ENCODE assay signal across 20 mouse cellular contexts in the genomic region with DNA sequence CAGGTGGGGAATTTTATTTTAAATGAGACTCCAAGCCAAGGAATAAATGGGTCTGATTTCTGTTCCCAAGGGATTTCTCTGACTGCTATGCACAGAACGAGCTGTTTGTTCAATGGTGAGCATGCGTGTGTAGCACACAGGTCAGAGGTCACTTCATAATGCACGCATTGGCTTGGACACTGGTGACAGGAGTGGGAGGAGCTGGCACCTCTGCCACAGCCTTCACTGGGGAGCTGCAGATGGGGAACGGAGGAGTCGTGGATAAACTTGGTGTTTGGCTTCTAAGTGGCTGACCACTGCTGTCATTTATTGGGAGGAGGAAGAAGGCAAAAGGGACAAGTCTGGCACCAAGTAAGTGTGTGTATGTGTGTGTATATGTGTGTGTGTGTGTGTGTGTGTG.
DNase-seq lines count a peak whose midpoint lies in the region; ATAC-seq lines count a peak whose summit lies in the region.
"Had no signal": no experiment of that assay in that cellular context is flagged by ENCODE, and none has a peak within 500 bp of the region (broad histone marks: within the 10 kb centered on the region; RNA-seq: fewer than 3 reads in every experiment).

No protein-coding gene starts in this region.

- H3K36me3 ChIP-seq in hindbrain, embryonic 10.5 days, result no peaks in the 10 kb centered on the region
- H3K36me3 ChIP-seq in hindbrain, embryonic 11.5 days (ENCODE audit: control insufficient read depth, insufficient read depth, low read length), result no peaks in the 10 kb centered on the region
- no peaks in the 10 kb centered on the region for H3K36me3 ChIP-seq in embryonic facial prominence, embryonic 10.5 days (replicated peaks)
- H3K36me3 ChIP-seq in embryonic facial prominence, embryonic 13.5 days, result peaks cover 4% of the 10 kb centered on the region; the same call in 1 of the 2 replicates
- no peaks in the 10 kb centered on the region for H3K36me3 ChIP-seq in limb, embryonic 12.5 days
- H3K36me3 ChIP-seq: liver, embryonic 15.5 days; neural tube, embryonic 15.5 days had no signal

- no peak for ATAC-seq in hindbrain, embryonic 11.5 days (ENCODE audit: low FRiP score)
- ATAC-seq in embryonic facial prominence, embryonic 13.5 days (ENCODE audit: insufficient number of reproducible peaks, insufficient read depth, low FRiP score, low TSS enrichment, low read depth), result peak; percentile 33; the same call in 1 of the 2 replicates
- ATAC-seq in limb, embryonic 12.5 days (ENCODE audit: insufficient number of reproducible peaks, insufficient read depth, low FRiP score, low TSS enrichment, low read depth), result no peak; the same call in 1 of the 2 replicates
- ATAC-seq: forebrain, embryonic 13.5 days; hindbrain, embryonic 16.5 days; midbrain, embryonic 16.5 days had no signal

- H3K9ac ChIP-seq in hindbrain, embryonic 11.5 days (ENCODE audit: low read depth, low read length), result no peak overlapping the region
- no peak overlapping the region for H3K9ac ChIP-seq in embryonic facial prominence, embryonic 13.5 days
- H3K9ac ChIP-seq in limb, embryonic 12.5 days (replicated peaks), result no peak overlapping the region
- H3K9ac ChIP-seq: forebrain, embryonic 13.5 days; liver, embryonic 15.5 days; neural tube, embryonic 15.5 days had no signal

- H3K4me1 ChIP-seq in hindbrain, embryonic 10.5 days (replicated peaks), result peaks cover 28% of the 10 kb centered on the region
- H3K4me1 ChIP-seq in hindbrain, embryonic 11.5 days (replicated peaks; ENCODE audit: control insufficient read depth, insufficient read depth, low read length), result no peaks in the 10 kb centered on the region
- peaks cover 58% of the 10 kb centered on the region for H3K4me1 ChIP-seq in embryonic facial prominence, embryonic 10.5 days
- H3K4me1 ChIP-seq in embryonic facial prominence, embryonic 13.5 days, result peaks cover 50% of the 10 kb centered on the region
- H3K4me1 ChIP-seq in limb, embryonic 12.5 days (replicated peaks), result peaks cover 59% of the 10 kb centered on the region
- H3K4me1 ChIP-seq: liver, embryonic 15.5 days; neural tube, embryonic 15.5 days had no signal

- no peak overlapping the region for H3K4me2 ChIP-seq in hindbrain, embryonic 11.5 days (replicated peaks; ENCODE audit: low read depth, low read length)
- H3K4me2 ChIP-seq in embryonic facial prominence, embryonic 13.5 days, result peak overlapping the region; percentile 43
- H3K4me2 ChIP-seq in limb, embryonic 12.5 days, result peak overlapping the region; percentile 38
- H3K4me2 ChIP-seq: forebrain, embryonic 13.5 days; heart, embryonic 11.5 days; liver, embryonic 15.5 days; neural tube, embryonic 15.5 days had no signal

- H3K4me3 ChIP-seq in hindbrain, embryonic 10.5 days, result no peak overlapping the region
- H3K4me3 ChIP-seq in hindbrain, embryonic 11.5 days (ENCODE audit: low read depth, low read length), result no peak overlapping the region
- H3K4me3 ChIP-seq in embryonic facial prominence, embryonic 10.5 days, result no peak overlapping the region
- no peak overlapping the region for H3K4me3 ChIP-seq in embryonic facial prominence, embryonic 13.5 days
- H3K4me3 ChIP-seq in limb, embryonic 12.5 days (replicated peaks), result no peak overlapping the region
- H3K4me3 ChIP-seq: forebrain, embryonic 13.5 days; liver, embryonic 15.5 days; megakaryocyte, embryonic 14.5 days; neural tube, embryonic 15.5 days had no signal

- 52% methylated on average over 5 of the region's 5 CpGs for WGBS in hindbrain, embryonic 10.5 days
- 55% methylated on average over 5 of the region's 5 CpGs for WGBS in hindbrain, embryonic 11.5 days
- WGBS in embryonic facial prominence, embryonic 10.5 days, result 51% methylated on average over 5 of the region's 5 CpGs
- 42% methylated on average over 5 of the region's 5 CpGs for WGBS in embryonic facial prominence, embryonic 13.5 days
- 20% methylated on average over 5 of the region's 5 CpGs for WGBS in limb, embryonic 12.5 days

- 0 out of 2 replicates have a peak overlapping the region, but pooled peaks have one; percentile 12 for H3K27ac ChIP-seq in hindbrain, embryonic 10.5 days
- no peak overlapping the region for H3K27ac ChIP-seq in hindbrain, embryonic 11.5 days (ENCODE audit: low read depth, low read length)
- H3K27ac ChIP-seq in embryonic facial prominence, embryonic 10.5 days (replicated peaks), result peak overlapping the region; percentile 80
- H3K27ac ChIP-seq in embryonic facial prominence, embryonic 13.5 days, result peak overlapping the region; percentile 89
- peak overlapping the region; percentile 89 for H3K27ac ChIP-seq in limb, embryonic 12.5 days
- H3K27ac ChIP-seq: forebrain, embryonic 13.5 days; kidney, postnatal 0 days; liver, embryonic 15.5 days; neural tube, embryonic 15.5 days had no signal

- intact Hi-C loops in left cerebral cortex, postnatal 36 days (cut with DNase I), result no loop called here

- H3K27me3 ChIP-seq in hindbrain, embryonic 10.5 days (ENCODE audit: insufficient read depth, poor library complexity, severe bottlenecking), result no peaks in the 10 kb centered on the region
- H3K27me3 ChIP-seq in hindbrain, embryonic 11.5 days (ENCODE audit: control insufficient read depth, insufficient read depth, low read length), result no peaks in the 10 kb centered on the region
- no peaks in the 10 kb centered on the region for H3K27me3 ChIP-seq in embryonic facial prominence, embryonic 10.5 days (replicated peaks; ENCODE audit: low read depth, poor library complexity, severe bottlenecking)
- H3K27me3 ChIP-seq in embryonic facial prominence, embryonic 13.5 days, result no peaks in the 10 kb centered on the region
- no peaks in the 10 kb centered on the region for H3K27me3 ChIP-seq in limb, embryonic 12.5 days
- H3K27me3 ChIP-seq: liver, embryonic 15.5 days; megakaryocyte, embryonic 14.5 days; neural tube, embryonic 15.5 days had no signal

- no peak for DNase-seq in hindbrain, embryonic 10.5 days (ENCODE audit: low spot score)
- DNase-seq in hindbrain, embryonic 11.5 days (ENCODE audit: low spot score), result no peak
- DNase-seq in embryonic facial prominence, embryonic 10.5 days (ENCODE audit: low spot score), result no peak
- no peak for DNase-seq in gastrocnemius, adult 18-20 months (ENCODE audit: low spot score)
- no peak for DNase-seq in left cerebral cortex, postnatal 36 days (ENCODE audit: low spot score in 2 of 2)
- DNase-seq: cerebellum, adult 8-10 months; gastrocnemius, postnatal 36 days; kidney, adult 11 months; lung, postnatal 10 days; thymus, postnatal 36 days had no signal

- H3K9me3 ChIP-seq in hindbrain, embryonic 10.5 days, result no peaks in the 10 kb centered on the region
- no peaks in the 10 kb centered on the region for H3K9me3 ChIP-seq in hindbrain, embryonic 11.5 days (ENCODE audit: control insufficient read depth, low read length)
- no peaks in the 10 kb centered on the region for H3K9me3 ChIP-seq in embryonic facial prominence, embryonic 10.5 days
- no peaks in the 10 kb centered on the region for H3K9me3 ChIP-seq in embryonic facial prominence, embryonic 13.5 days
- no peaks in the 10 kb centered on the region for H3K9me3 ChIP-seq in limb, embryonic 12.5 days
- H3K9me3 ChIP-seq: forebrain, embryonic 13.5 days; liver, embryonic 15.5 days; megakaryocyte, embryonic 14.5 days; neural tube, embryonic 15.5 days had no signal
